Mouse (Mus musculus): ENCODE measurements around the gene Aph1c.

DNA sequence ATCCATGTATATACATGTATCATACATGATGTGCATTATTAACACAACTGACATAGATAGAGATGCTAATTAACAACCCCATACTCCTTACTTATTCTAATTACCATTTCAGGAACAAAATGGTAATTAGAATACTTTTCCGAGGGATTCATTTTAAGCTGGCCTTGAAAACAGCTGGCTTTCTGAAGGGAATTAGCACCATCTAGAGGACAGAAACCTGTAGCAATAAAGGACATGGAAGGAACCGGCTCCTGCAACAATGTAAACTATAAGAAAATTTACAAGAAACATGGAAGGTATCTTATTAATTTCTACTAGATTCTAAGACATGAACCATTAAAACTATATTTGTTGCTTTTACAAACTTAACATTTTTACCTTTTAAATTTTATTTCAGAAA, 46.7 kb downstream of the Aph1c start:
- no peak for TF ChIP-seq MYOG (IDR thresholded peaks at IDR 0.05; ENCODE audit: control insufficient read depth in 1 of 3, insufficient read depth in 1 of 3, insufficient read length in 2 of 3, low read depth in 2 of 3)
- TF ChIP-seq MYOD1 (IDR thresholded peaks at IDR 0.05; ENCODE audit: control insufficient read depth in 1 of 3, insufficient read length in 2 of 3, low read depth in 2 of 3) = no peak
- TF ChIP-seq POLR2A (IDR thresholded peaks at IDR 0.05; ENCODE audit: insufficient read length, low read depth) = no peak
- no peak for TF ChIP-seq MAX (IDR thresholded peaks at IDR 0.05; ENCODE audit: low read depth)
- TF ChIP-seq USF1 (IDR thresholded peaks at IDR 0.05; ENCODE audit: low read depth) = no peak
- TF ChIP-seq CEBPB (IDR thresholded peaks at IDR 0.05; ENCODE audit: insufficient read depth, poor library complexity, severe bottlenecking) = no peak
- no peak for TF ChIP-seq POLR2AphosphoS2 (IDR thresholded peaks at IDR 0.05; ENCODE audit: insufficient read length, low read depth)
- no peak for TF ChIP-seq E2F4 (IDR thresholded peaks at IDR 0.05; ENCODE audit: insufficient read depth)
- TF ChIP-seq TCF3 (IDR thresholded peaks at IDR 0.05; ENCODE audit: insufficient read length, low read depth) = no peak
- no peak for TF ChIP-seq TCF12 (IDR thresholded peaks at IDR 0.05; ENCODE audit: insufficient read depth, poor library complexity, severe bottlenecking)
- no peak for TF ChIP-seq REST (IDR thresholded peaks at IDR 0.05; ENCODE audit: insufficient read depth, insufficient read length)
